Mouse (Mus musculus) hindbrain, embryonic 15.5 days (tissue): ENCODE results near the gene 1700021F05Rik. TPM values are rescaled to one million over a fixed set of nuclear protein-coding genes. Genes with fewer than 3 reads are reported as not detected.

Source experiments
- ATAC-seq: fragments of 200-750 bp; cut with Nextera tagmentation; 2 replicates; pipeline ENCODE4 v1.8.0; 2017; ENCODE audit warnings: low read depth, moderate number of reproducible peaks, moderate TSS enrichment; ENCODE audit not compliant: low FRiP score
- H3K27ac ChIP-seq: fragments of 300-500 bp; sonication (generic); replicated peaks from 2 replicates; pipeline ENCODE4 v1.5.1; 2015; ENCODE audit warnings: mild to moderate bottlenecking, inconsistent platforms
- H3K27me3 ChIP-seq: fragments of 300-500 bp; sonication (generic); 2 replicates; pipeline ENCODE4 v1.6.1; 2015; ENCODE audit warnings: control low read depth, inconsistent platforms
- H3K36me3 ChIP-seq: fragments of 300-500 bp; sonication (generic); 2 replicates; pipeline ENCODE4 v1.6.1; 2015; ENCODE audit warnings: control low read depth, inconsistent platforms
- H3K4me1 ChIP-seq: fragments of 300-500 bp; sonication (generic); replicated peaks from 2 replicates; pipeline ENCODE4 v1.6.1; 2015; ENCODE audit warnings: control low read depth, inconsistent platforms
- H3K4me2 ChIP-seq: fragments of 300-500 bp; sonication (generic); 2 replicates; pipeline ENCODE4 v1.6.1; 2015; ENCODE audit warnings: moderate library complexity, mild to moderate bottlenecking, inconsistent platforms
- H3K4me3 ChIP-seq: fragments of 300-500 bp; sonication (generic); 2 replicates; pipeline ENCODE4 v1.5.1; 2015; ENCODE audit warnings: mild to moderate bottlenecking, inconsistent platforms
- H3K9ac ChIP-seq: fragments of 300-500 bp; sonication (generic); 2 replicates; pipeline ENCODE4 v1.6.1; 2015; ENCODE audit warnings: inconsistent platforms
- H3K9me3 ChIP-seq: fragments of 300-500 bp; sonication (generic); 2 replicates; pipeline ENCODE4 v1.6.1; 2016; ENCODE audit warnings: control low read depth, inconsistent platforms
- WGBS: fragments of 180-500 bp; shearing (Covaris S2); methylation state at CpG from one replicate; pipeline ENCODE4 v1.1.7; 2015; 5-methylcytosine and 5-hydroxymethylcytosine counted together
- polyA plus RNA-seq: library from polyadenylated mRNA; unstranded; fragments of >200 nt; fragmentation: Nextera tagmentation; extraction: Ambion mirVana; gene quantifications from 2 replicates; pipeline ENCODE4 v1.2.1, GENCODE M21; 2015

1700021F05Rik gene
- polyA plus RNA-seq = 60.3 and 68.1 TPM in 2 replicates

GRCm38 (mm10) chr10:43540442-43541152, at the start of gene 1700021F05Rik:
TSS of gene 1700021F05Rik (minus strand) at chr10:43540994.
- H3K4me3 ChIP-seq = peak within 1 kb of the TSS; percentile 86
- peak; percentile 99 for ATAC-seq
- H3K36me3 ChIP-seq = no peaks in the 10 kb centered on the region
- no peaks in the 10 kb centered on the region for H3K27me3 ChIP-seq
- peak within 1 kb of the TSS; percentile 67 for H3K4me2 ChIP-seq
- under 1% methylated on average over 51 of the region's 56 CpGs for WGBS
- peaks cover 15% of the 10 kb centered on the region for H3K4me1 ChIP-seq
- no peaks in the 10 kb centered on the region for H3K9me3 ChIP-seq
- H3K9ac ChIP-seq = peak within 1 kb of the TSS; percentile 90
- peak within 1 kb of the TSS; percentile 81 for H3K27ac ChIP-seq

GRCm38 (mm10) chr10:43588470-43589177, 47.8 kb upstream of the 1700021F05Rik start:
- ATAC-seq = no peak
- Histone ChIP-seq H3K4me3 (no peak overlapping the region), H3K4me2 (no peak overlapping the region), H3K27me3 (no peaks in the 10 kb centered on the region), H3K9ac (no peak overlapping the region), H3K9me3 (no peaks in the 10 kb centered on the region), H3K36me3 (peaks cover 15% of the 10 kb centered on the region), H3K4me1 (no peaks in the 10 kb centered on the region), H3K27ac (no peak overlapping the region)
- 77% methylated on average over 8 of the region's 8 CpGs for WGBS

GRCm38 (mm10) chr10:43584538-43584937, 43.7 kb upstream of the 1700021F05Rik start:
- Histone ChIP-seq H3K4me1 (peaks cover 15% of the 10 kb centered on the region), H3K36me3 (peaks cover 23% of the 10 kb centered on the region), H3K4me3 (no peak overlapping the region), H3K9ac (no peak overlapping the region), H3K9me3 (no peaks in the 10 kb centered on the region), H3K27me3 (no peaks in the 10 kb centered on the region), H3K4me2 (no peak overlapping the region), H3K27ac (no peak overlapping the region)
- ATAC-seq = no peak
- 92% methylated on average over 4 of the region's 4 CpGs for WGBS

GRCm38 (mm10) chr10:43581260-43581659, 40.5 kb upstream of the 1700021F05Rik start:
- Histone ChIP-seq H3K4me2 (peak overlapping the region; percentile 94), H3K9ac (peak overlapping the region; percentile 99), H3K27ac (peak overlapping the region; percentile 99), H3K4me1 (peaks cover 24% of the 10 kb centered on the region), H3K9me3 (no peaks in the 10 kb centered on the region), H3K4me3 (peak overlapping the region; percentile 94), H3K36me3 (peaks cover 22% of the 10 kb centered on the region), H3K27me3 (no peaks in the 10 kb centered on the region)
- ATAC-seq = no peak
- WGBS = 38% methylated on average over 3 of the region's 3 CpGs

- peaks cover 24% of the 10 kb centered on the region for H3K4me1 ChIP-seq
- H3K27me3 ChIP-seq = no peaks in the 10 kb centered on the region
- H3K9me3 ChIP-seq = no peaks in the 10 kb centered on the region
- under 1% methylated on average over 15 of the region's 15 CpGs for WGBS
- H3K4me3 ChIP-seq = peak overlapping the region; percentile 94
- H3K36me3 ChIP-seq = peaks cover 20% of the 10 kb centered on the region
- peak overlapping the region; percentile 99 for H3K9ac ChIP-seq
- peak; percentile 33 for ATAC-seq
- H3K4me2 ChIP-seq = peak overlapping the region; percentile 94
- H3K27ac ChIP-seq = peak overlapping the region; percentile 99
Observed at GRCm38 (mm10) chr10:43580649-43581078, 39.9 kb upstream of the 1700021F05Rik start.

- Histone ChIP-seq H3K27me3 (no peaks in the 10 kb centered on the region), H3K36me3 (peaks cover 18% of the 10 kb centered on the region), H3K9me3 (no peaks in the 10 kb centered on the region), H3K9ac (peak overlapping the region; percentile 99), H3K27ac (peak overlapping the region; percentile 99), H3K4me3 (peak overlapping the region; percentile 94), H3K4me2 (peak overlapping the region; percentile 94), H3K4me1 (peaks cover 26% of the 10 kb centered on the region)
- peak; percentile 62 for ATAC-seq
- under 1% methylated on average over 46 of the region's 49 CpGs for WGBS
Observed at GRCm38 (mm10) chr10:43579381-43580261, 38.8 kb upstream of the 1700021F05Rik start.

GRCm38 (mm10) chr10:43578754-43579380, 38.1 kb upstream of the 1700021F05Rik start:
- Histone ChIP-seq H3K27me3 (no peaks in the 10 kb centered on the region), H3K4me2 (peak overlapping the region; percentile 94), H3K4me1 (peaks cover 26% of the 10 kb centered on the region), H3K27ac (peak overlapping the region; percentile 99), H3K4me3 (peak overlapping the region; percentile 94), H3K36me3 (peaks cover 11% of the 10 kb centered on the region), H3K9ac (peak overlapping the region; percentile 99), H3K9me3 (no peaks in the 10 kb centered on the region)
- ATAC-seq = peak; percentile 89
- under 1% methylated on average over 42 of the region's 65 CpGs for WGBS

GRCm38 (mm10) chr10:43578366-43578753, 37.6 kb upstream of the 1700021F05Rik start:
- 0% methylated on average over 32 of the region's 32 CpGs for WGBS
- H3K27me3 ChIP-seq = no peaks in the 10 kb centered on the region
- H3K27ac ChIP-seq = peak overlapping the region; percentile 99
- peaks cover 6% of the 10 kb centered on the region for H3K36me3 ChIP-seq
- H3K4me2 ChIP-seq = peak overlapping the region; percentile 94
- no peaks in the 10 kb centered on the region for H3K9me3 ChIP-seq
- H3K9ac ChIP-seq = peak overlapping the region; percentile 99
- peaks cover 26% of the 10 kb centered on the region for H3K4me1 ChIP-seq
- peak overlapping the region; percentile 94 for H3K4me3 ChIP-seq
- ATAC-seq = peak; percentile 61

GRCm38 (mm10) chr10:43577997-43578331, 37.2 kb upstream of the 1700021F05Rik start, which contains the start of gene Cd24a:
TSS of gene Cd24a (plus strand) at chr10:43578284.
- peak within 1 kb of the TSS; percentile 94 for H3K4me3 ChIP-seq
- peaks cover 26% of the 10 kb centered on the region for H3K4me1 ChIP-seq
- WGBS = 0% methylated on average over 6 of the region's 6 CpGs
- peaks cover 2% of the 10 kb centered on the region for H3K36me3 ChIP-seq
- H3K4me2 ChIP-seq = peak within 1 kb of the TSS; percentile 94
- H3K9ac ChIP-seq = peak within 1 kb of the TSS; percentile 99
- H3K9me3 ChIP-seq = no peaks in the 10 kb centered on the region
- ATAC-seq = no peak
- peak within 1 kb of the TSS; percentile 99 for H3K27ac ChIP-seq
- no peaks in the 10 kb centered on the region for H3K27me3 ChIP-seq

- no peak overlapping the region for H3K27ac ChIP-seq
- H3K36me3 ChIP-seq = no peaks in the 10 kb centered on the region
- peak overlapping the region; percentile 94 for H3K4me2 ChIP-seq
- H3K9me3 ChIP-seq = no peaks in the 10 kb centered on the region
- peaks cover 24% of the 10 kb centered on the region for H3K4me1 ChIP-seq
- ATAC-seq = no peak
- 14% methylated on average over 19 of the region's 19 CpGs for WGBS
- no peaks in the 10 kb centered on the region for H3K27me3 ChIP-seq
- H3K4me3 ChIP-seq = peak overlapping the region; percentile 94
- no peak overlapping the region for H3K9ac ChIP-seq
Observed at GRCm38 (mm10) chr10:43577299-43577996, 36.7 kb upstream of the 1700021F05Rik start.

GRCm38 (mm10) chr10:43574956-43575355, 34.2 kb upstream of the 1700021F05Rik start:
- Histone ChIP-seq H3K4me2 (no peak overlapping the region), H3K4me3 (no peak overlapping the region), H3K9me3 (no peaks in the 10 kb centered on the region), H3K9ac (no peak overlapping the region), H3K4me1 (peaks cover 11% of the 10 kb centered on the region), H3K27me3 (no peaks in the 10 kb centered on the region), H3K27ac (no peak overlapping the region), H3K36me3 (no peaks in the 10 kb centered on the region)
- 3% methylated on average over 3 of the region's 3 CpGs for WGBS
- no peak for ATAC-seq
